Mouse (Mus musculus) lung, embryonic 14.5 days (tissue): Measurements from ENCODE around the gene Epo. TPM values are rescaled to one million over a fixed set of nuclear protein-coding genes. Genes with fewer than 3 reads are reported as not detected.

Source experiments
- ATAC-seq: fragments of 200-750 bp; cut with Nextera tagmentation; 2 replicates; pipeline ENCODE4 v1.8.0; 2017; ENCODE audit warnings: mild to moderate bottlenecking, moderate TSS enrichment, moderate library complexity; ENCODE audit not compliant: insufficient read depth
- DNase-seq: peaks from one replicate; pipeline ENCODE4 v3.0.0-alpha.2; 2015
- H3K27ac ChIP-seq: fragments of 300-500 bp; sonication (generic); 2 replicates; pipeline ENCODE4 v1.5.1; 2014; ENCODE audit warnings: low read depth, mild to moderate bottlenecking, moderate library complexity
- H3K27me3 ChIP-seq: fragments of 300-500 bp; sonication (generic); 2 replicates; pipeline ENCODE4 v1.6.1; 2014; ENCODE audit warnings: low read length, control low read depth; ENCODE audit not compliant: insufficient read depth
- H3K36me3 ChIP-seq: fragments of 300-500 bp; sonication (generic); 2 replicates; pipeline ENCODE4 v1.6.1; 2014; ENCODE audit warnings: control low read depth; ENCODE audit not compliant: insufficient read depth
- H3K4me1 ChIP-seq: fragments of 300-500 bp; sonication (generic); 2 replicates; pipeline ENCODE4 v1.6.1; 2014; ENCODE audit warnings: antibody characterized with exemption, control low read depth; ENCODE audit not compliant: insufficient read depth
- H3K4me2 ChIP-seq: fragments of 300-500 bp; sonication (generic); 2 replicates; pipeline ENCODE4 v1.6.1; 2014; ENCODE audit warnings: mild to moderate bottlenecking
- H3K4me3 ChIP-seq: fragments of 300-500 bp; sonication (generic); 2 replicates; pipeline ENCODE4 v1.5.1; 2014; ENCODE audit warnings: low read depth, low read length
- H3K9ac ChIP-seq: fragments of 300-500 bp; sonication (generic); 2 replicates; pipeline ENCODE4 v1.6.1; 2014
- H3K9me3 ChIP-seq: fragments of 300-500 bp; sonication (generic); 2 replicates; pipeline ENCODE4 v1.6.1; 2016; ENCODE audit warnings: low read depth, low read length, control low read depth
- CTCF ChIP-seq: IDR thresholded peaks from 2 replicates; pipeline ENCODE4 v1.5.1; 2016; ENCODE audit warnings: antibody characterized with exemption, low read depth
- WGBS: fragments of 180-500 bp; shearing (Covaris S2); extraction: QIAGEN DNeasy Blood & Tissue Kit; methylation state at CpG from one replicate; pipeline ENCODE4 v1.1.7; 2014; 5-methylcytosine and 5-hydroxymethylcytosine counted together
- microRNA-seq: library from miRNA; unstranded; fragments of <30 nt; microRNA quantifications from one replicate; pipeline ENCODE4, GENCODE M21; 2016; ENCODE audit warnings: borderline number of aligned reads
- polyA plus RNA-seq: library from polyadenylated mRNA; unstranded; fragments of >200 nt; fragmentation: Nextera tagmentation; extraction: Ambion mirVana; gene quantifications from 2 replicates; pipeline ENCODE4 v1.2.1, GENCODE M21; 2014

The Epo gene
- polyA plus RNA-seq, 1 experiment from 2014 or later: 0.37 TPM

- H3K4me2 ChIP-seq: no peak overlapping the region
- WGBS: 62% methylated on average over 6 of the region's 6 CpGs
- no peak for TF ChIP-seq CTCF
- no peaks in the 10 kb centered on the region for H3K36me3 ChIP-seq
- H3K9ac ChIP-seq: no peak overlapping the region
- H3K9me3 ChIP-seq: no peaks in the 10 kb centered on the region
- DNase-seq: no peak
- ATAC-seq: no peak
- H3K27ac ChIP-seq: peak overlapping the region; percentile 67; the same call in 1 of the 2 replicates
- H3K4me3 ChIP-seq: no peak overlapping the region
- no peaks in the 10 kb centered on the region for H3K4me1 ChIP-seq
- no peaks in the 10 kb centered on the region for H3K27me3 ChIP-seq
Observed at GRCm38 (mm10) chr5:137455206-137455605, 77.8 kb downstream of the Epo start.

GRCm38 (mm10) chr5:137445536-137445935 lies 87.5 kb downstream of the Epo start:
- H3K36me3 ChIP-seq: no peaks in the 10 kb centered on the region
- no peak overlapping the region for H3K27ac ChIP-seq
- H3K4me2 ChIP-seq: no peak overlapping the region
- no peak overlapping the region for H3K4me3 ChIP-seq
- no peak for ATAC-seq
- no peak for TF ChIP-seq CTCF
- DNase-seq: no peak
- no peak overlapping the region for H3K9ac ChIP-seq
- H3K27me3 ChIP-seq: no peaks in the 10 kb centered on the region
- no peaks in the 10 kb centered on the region for H3K9me3 ChIP-seq
- H3K4me1 ChIP-seq: no peaks in the 10 kb centered on the region

GRCm38 (mm10) chr5:137440216-137440855 lies 92.7 kb downstream of the Epo start:
- no peaks in the 10 kb centered on the region for H3K27me3 ChIP-seq
- H3K4me1 ChIP-seq: no peaks in the 10 kb centered on the region
- peak; percentile 81; the same call in 1 of the 2 replicates for ATAC-seq
- 52% methylated on average over 11 of the region's 11 CpGs for WGBS
- peak; percentile 70 for DNase-seq
- peak overlapping the region; percentile 22; the same call in 1 of the 2 replicates for H3K27ac ChIP-seq
- no peak for TF ChIP-seq CTCF
- no peaks in the 10 kb centered on the region for H3K36me3 ChIP-seq
- H3K4me3 ChIP-seq: no peak overlapping the region
- no peak overlapping the region for H3K9ac ChIP-seq
- no peak overlapping the region for H3K4me2 ChIP-seq
- no peaks in the 10 kb centered on the region for H3K9me3 ChIP-seq

GRCm38 (mm10) chr5:137433889-137434288 lies 99.2 kb downstream of the Epo start:
- no peaks in the 10 kb centered on the region for H3K9me3 ChIP-seq
- TF ChIP-seq CTCF: no peak
- no peak overlapping the region for H3K4me2 ChIP-seq
- no peak overlapping the region for H3K4me3 ChIP-seq
- no peak overlapping the region for H3K9ac ChIP-seq
- DNase-seq: peak; percentile 57
- no peak for ATAC-seq
- H3K4me1 ChIP-seq: no peaks in the 10 kb centered on the region
- no peaks in the 10 kb centered on the region for H3K27me3 ChIP-seq
- H3K27ac ChIP-seq: no peak overlapping the region
- H3K36me3 ChIP-seq: no peaks in the 10 kb centered on the region
- WGBS: 55% methylated on average over 6 of the region's 6 CpGs

Small RNA genes within 50 kb of the gene (microRNA-seq; reads per million reads assigned to microRNA genes)
- 0.71 reads per million for gene Mir6418

Other genes starting within 250 kb of the Epo start
- 0.93 and 1.3 TPM in 2 replicates for gene Ache, start 245.7 kb downstream of the Epo start, polyA plus RNA-seq
- gene Ufsp1, start 238.6 kb downstream of the Epo start, polyA plus RNA-seq: 4.4 and 4.6 TPM in 2 replicates
- gene Srrt, start 225.6 kb downstream of the Epo start, polyA plus RNA-seq: 137 and 141 TPM in 2 replicates
- 87.1 and 89.3 TPM in 2 replicates for gene Trip6, start 218.8 kb downstream of the Epo start, polyA plus RNA-seq
- gene Slc12a9, start 199.6 kb downstream of the Epo start, polyA plus RNA-seq: 9.7 and 10.2 TPM in 2 replicates
- 68.6 and 78.0 TPM in 2 replicates for gene Ephb4, start 183.1 kb downstream of the Epo start, polyA plus RNA-seq
- gene Zan, start 56.2 kb downstream of the Epo start, polyA plus RNA-seq: 0.18 and 0.24 TPM in 2 replicates
- 54.3 and 58.4 TPM in 2 replicates for gene Pop7, start 30.7 kb downstream of the Epo start, polyA plus RNA-seq
- gene Gigyf1, start 14.7 kb downstream of the Epo start, polyA plus RNA-seq: 11.1 and 11.6 TPM in 2 replicates
- 411 and 440 TPM in 2 replicates for gene Gnb2, start 268 bp upstream of the Epo start, polyA plus RNA-seq
- gene Actl6b, start 20.3 kb upstream of the Epo start, polyA plus RNA-seq: 0.26 TPM in 1 of 2 replicates, not detected in the other
- gene Tfr2, start 36.6 kb upstream of the Epo start, polyA plus RNA-seq: 0.31 and 0.47 TPM in 2 replicates
- gene Mospd3, start 67.8 kb upstream of the Epo start, polyA plus RNA-seq: 33.9 and 37.8 TPM in 2 replicates
- 130 and 148 TPM in 2 replicates for gene Pcolce, start 80.5 kb upstream of the Epo start, polyA plus RNA-seq
- gene Fbxo24, start 95.8 kb upstream of the Epo start, polyA plus RNA-seq: 0.19 TPM in 1 of 2 replicates, not detected in the other
- 32.1 and 40.5 TPM in 2 replicates for gene Lrch4, start 95.9 kb upstream of the Epo start, polyA plus RNA-seq
- gene Gm20605, start 95.9 kb upstream of the Epo start, polyA plus RNA-seq: 9.2 and 11.7 TPM in 2 replicates
- gene Sap25, start 108.1 kb upstream of the Epo start, polyA plus RNA-seq: 6.4 and 8.1 TPM in 2 replicates
- gene Irs3, start 112.5 kb upstream of the Epo start, polyA plus RNA-seq: 0.08 TPM in 1 of 2 replicates, not detected in the other
- gene Agfg2, start 151.5 kb upstream of the Epo start, polyA plus RNA-seq: 10.9 and 12.2 TPM in 2 replicates
- gene Nyap1, start 208.4 kb upstream of the Epo start, polyA plus RNA-seq: 0.91 and 0.93 TPM in 2 replicates
- gene Tsc22d4, start 212.5 kb upstream of the Epo start, polyA plus RNA-seq: 127 TPM in 2 replicates
- 33.7 and 40.9 TPM in 2 replicates for gene Ppp1r35, start 245.6 kb upstream of the Epo start, polyA plus RNA-seq